Mouse (Mus musculus) heart, adult 2 months (tissue): ENCODE measurements at regions not wholly inside any gene's neighbourhood (a gene's known extent, or its start where the extent isn't known, plus 50 kb on each side); places are given as distances from the start of the nearest gene placed in this dataset.

Experiments
- CTCF ChIP-seq: fragments of 200-600 bp; IDR thresholded peaks from 2 replicates; pipeline ENCODE4 v1.8.1; 2022; ENCODE audit warnings: antibody characterized with exemption, mild to moderate bottlenecking, moderate library complexity
- POLR2A ChIP-seq: fragments of 200-500 bp; IDR thresholded peaks from 2 replicates; pipeline ENCODE4 v1.6.1; 2011; ENCODE audit warnings: mild to moderate bottlenecking, low read depth, low read length, control low read depth; ENCODE audit not compliant: insufficient read depth

DNA sequence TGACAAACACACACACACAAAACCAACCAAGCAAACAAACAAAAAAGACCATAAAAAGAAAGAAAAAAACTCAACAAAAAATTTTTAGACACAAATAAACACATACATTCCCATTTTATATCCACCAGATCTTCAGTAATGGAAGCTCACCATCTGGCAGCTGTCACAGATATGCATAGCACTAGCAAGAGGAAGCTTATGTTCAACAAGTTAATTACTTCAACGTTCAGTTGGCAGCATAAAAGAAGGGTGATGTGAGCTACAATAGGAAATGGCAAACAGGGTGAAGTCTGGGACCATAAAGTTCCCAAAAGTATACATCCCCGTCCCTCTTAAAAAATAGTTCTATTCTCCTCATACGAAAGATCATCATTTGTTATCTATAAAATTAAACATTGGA lies 188.0 kb upstream of the Grm3 start:
- TF ChIP-seq POLR2A (no peak), CTCF (no peak)
